Mouse (Mus musculus): ENCODE measurements around the gene Fyb. TPM values are rescaled to one million over a fixed set of nuclear protein-coding genes. Genes with fewer than 3 reads are reported as not detected.

Fyb gene
- polyA plus RNA-seq, 1 experiment from 2014 or later, result 10.3 TPM

GRCm38 (mm10) chr15:6587526-6587925 is 64.9 kb downstream of the Fyb start:
- 87% methylated on average over 3 of the region's 3 CpGs for WGBS
- H3K9me3 ChIP-seq (ENCODE audit: control insufficient read depth, low read length), result no peaks in the 10 kb centered on the region
- H3K27ac ChIP-seq (ENCODE audit: low read length), result no peak overlapping the region
- no peak overlapping the region for H3K4me2 ChIP-seq (ENCODE audit: low read depth, low read length)
- no peaks in the 10 kb centered on the region for H3K4me1 ChIP-seq (ENCODE audit: control insufficient read depth, insufficient read depth, low read length)
- no peak overlapping the region for H3K9ac ChIP-seq (ENCODE audit: low read depth, low read length)
- H3K4me3 ChIP-seq (ENCODE audit: low read length), result no peak overlapping the region
- H3K27me3 ChIP-seq (replicated peaks; ENCODE audit: control insufficient read depth, insufficient read depth, low read length), result no peaks in the 10 kb centered on the region
- no peaks in the 10 kb centered on the region for H3K36me3 ChIP-seq (ENCODE audit: control insufficient read depth, insufficient read depth, low read length)
- ATAC-seq, result no peak

- Histone ChIP-seq H3K4me2 (ENCODE audit: low read depth, low read length) (no peak overlapping the region), H3K36me3 (ENCODE audit: control insufficient read depth, insufficient read depth, low read length) (no peaks in the 10 kb centered on the region), H3K27ac (ENCODE audit: low read length) (no peak overlapping the region), H3K9ac (ENCODE audit: low read depth, low read length) (no peak overlapping the region), H3K9me3 (ENCODE audit: control insufficient read depth, low read length) (no peaks in the 10 kb centered on the region), H3K4me1 (ENCODE audit: control insufficient read depth, insufficient read depth, low read length) (no peaks in the 10 kb centered on the region), H3K27me3 (replicated peaks; ENCODE audit: control insufficient read depth, insufficient read depth, low read length) (no peaks in the 10 kb centered on the region), H3K4me3 (ENCODE audit: low read length) (no peak overlapping the region)
- no peak for ATAC-seq
- WGBS, result 80% methylated on average over 7 of the region's 7 CpGs
Observed at GRCm38 (mm10) chr15:6588192-6588591, 65.5 kb downstream of the Fyb start.

- H3K27me3 ChIP-seq (replicated peaks; ENCODE audit: control insufficient read depth, insufficient read depth, low read length), result no peaks in the 10 kb centered on the region
- H3K27ac ChIP-seq (ENCODE audit: low read length), result no peak overlapping the region
- H3K4me1 ChIP-seq (ENCODE audit: control insufficient read depth, insufficient read depth, low read length), result no peaks in the 10 kb centered on the region
- H3K9ac ChIP-seq (ENCODE audit: low read depth, low read length), result no peak overlapping the region
- no peaks in the 10 kb centered on the region for H3K36me3 ChIP-seq (ENCODE audit: control insufficient read depth, insufficient read depth, low read length)
- H3K4me3 ChIP-seq (ENCODE audit: low read length), result no peak overlapping the region
- H3K9me3 ChIP-seq (ENCODE audit: control insufficient read depth, low read length), result no peaks in the 10 kb centered on the region
- ATAC-seq, result no peak
- no peak overlapping the region for H3K4me2 ChIP-seq (ENCODE audit: low read depth, low read length)
- WGBS, result 80% methylated on average over 4 of the region's 4 CpGs
Observed at GRCm38 (mm10) chr15:6590846-6591451, 68.3 kb downstream of the Fyb start.

GRCm38 (mm10) chr15:6591527-6591926 is 68.9 kb downstream of the Fyb start:
- H3K4me1 ChIP-seq (ENCODE audit: control insufficient read depth, insufficient read depth, low read length), result no peaks in the 10 kb centered on the region
- no peaks in the 10 kb centered on the region for H3K27me3 ChIP-seq (replicated peaks; ENCODE audit: control insufficient read depth, insufficient read depth, low read length)
- no peaks in the 10 kb centered on the region for H3K36me3 ChIP-seq (ENCODE audit: control insufficient read depth, insufficient read depth, low read length)
- no peak overlapping the region for H3K27ac ChIP-seq (ENCODE audit: low read length)
- H3K4me3 ChIP-seq (ENCODE audit: low read length), result no peak overlapping the region
- H3K4me2 ChIP-seq (ENCODE audit: low read depth, low read length), result no peak overlapping the region
- ATAC-seq, result no peak
- H3K9ac ChIP-seq (ENCODE audit: low read depth, low read length), result no peak overlapping the region
- H3K9me3 ChIP-seq (ENCODE audit: control insufficient read depth, low read length), result no peaks in the 10 kb centered on the region
- WGBS, result 50% methylated on average over 1 of the region's 1 CpGs

GRCm38 (mm10) chr15:6592561-6593253 is 70.1 kb downstream of the Fyb start:
- Histone ChIP-seq H3K27ac (ENCODE audit: low read length) (no peak overlapping the region), H3K4me2 (ENCODE audit: low read depth, low read length) (no peak overlapping the region), H3K27me3 (replicated peaks; ENCODE audit: control insufficient read depth, insufficient read depth, low read length) (no peaks in the 10 kb centered on the region), H3K9me3 (ENCODE audit: control insufficient read depth, low read length) (no peaks in the 10 kb centered on the region), H3K9ac (ENCODE audit: low read depth, low read length) (no peak overlapping the region), H3K36me3 (ENCODE audit: control insufficient read depth, insufficient read depth, low read length) (no peaks in the 10 kb centered on the region), H3K4me3 (ENCODE audit: low read length) (no peak overlapping the region), H3K4me1 (ENCODE audit: control insufficient read depth, insufficient read depth, low read length) (no peaks in the 10 kb centered on the region)
- ATAC-seq, result no peak
- WGBS, result 77% methylated on average over 5 of the region's 5 CpGs

GRCm38 (mm10) chr15:6593254-6593623 is 70.6 kb downstream of the Fyb start:
- Histone ChIP-seq H3K4me1 (ENCODE audit: control insufficient read depth, insufficient read depth, low read length) (no peaks in the 10 kb centered on the region), H3K27me3 (replicated peaks; ENCODE audit: control insufficient read depth, insufficient read depth, low read length) (no peaks in the 10 kb centered on the region), H3K9ac (ENCODE audit: low read depth, low read length) (no peak overlapping the region), H3K4me2 (ENCODE audit: low read depth, low read length) (no peak overlapping the region), H3K9me3 (ENCODE audit: control insufficient read depth, low read length) (no peaks in the 10 kb centered on the region), H3K36me3 (ENCODE audit: control insufficient read depth, insufficient read depth, low read length) (no peaks in the 10 kb centered on the region), H3K4me3 (ENCODE audit: low read length) (no peak overlapping the region), H3K27ac (ENCODE audit: low read length) (no peak overlapping the region)
- 55% methylated on average over 1 of the region's 1 CpGs for WGBS
- ATAC-seq, result no peak

GRCm38 (mm10) chr15:6598626-6599025 is 76.0 kb downstream of the Fyb start:
- H3K4me2 ChIP-seq (ENCODE audit: low read depth, low read length), result no peak overlapping the region
- no peaks in the 10 kb centered on the region for H3K36me3 ChIP-seq (ENCODE audit: control insufficient read depth, insufficient read depth, low read length)
- no peak overlapping the region for H3K9ac ChIP-seq (ENCODE audit: low read depth, low read length)
- WGBS, result 73% methylated on average over 3 of the region's 3 CpGs
- H3K27me3 ChIP-seq (replicated peaks; ENCODE audit: control insufficient read depth, insufficient read depth, low read length), result no peaks in the 10 kb centered on the region
- no peaks in the 10 kb centered on the region for H3K4me1 ChIP-seq (ENCODE audit: control insufficient read depth, insufficient read depth, low read length)
- no peak overlapping the region for H3K27ac ChIP-seq (ENCODE audit: low read length)
- H3K9me3 ChIP-seq (ENCODE audit: control insufficient read depth, low read length), result no peaks in the 10 kb centered on the region
- H3K4me3 ChIP-seq (ENCODE audit: low read length), result no peak overlapping the region
- ATAC-seq, result no peak

- Histone ChIP-seq H3K36me3 (ENCODE audit: control insufficient read depth, insufficient read depth, low read length) (no peaks in the 10 kb centered on the region), H3K4me3 (ENCODE audit: low read length) (no peak overlapping the region), H3K9ac (ENCODE audit: low read depth, low read length) (no peak overlapping the region), H3K4me2 (ENCODE audit: low read depth, low read length) (no peak overlapping the region), H3K27me3 (replicated peaks; ENCODE audit: control insufficient read depth, insufficient read depth, low read length) (no peaks in the 10 kb centered on the region), H3K9me3 (ENCODE audit: control insufficient read depth, low read length) (no peaks in the 10 kb centered on the region), H3K27ac (ENCODE audit: low read length) (no peak overlapping the region), H3K4me1 (ENCODE audit: control insufficient read depth, insufficient read depth, low read length) (no peaks in the 10 kb centered on the region)
- 60% methylated on average over 1 of the region's 1 CpGs for WGBS
- no peak for ATAC-seq
Observed at GRCm38 (mm10) chr15:6600314-6600713, 77.7 kb downstream of the Fyb start.

- ATAC-seq, result no peak
- WGBS, result 66% methylated on average over 6 of the region's 6 CpGs
Observed at GRCm38 (mm10) chr15:6601330-6601729, 78.7 kb downstream of the Fyb start.

GRCm38 (mm10) chr15:6602003-6602402 is 79.3 kb downstream of the Fyb start:
- Histone ChIP-seq H3K36me3 (ENCODE audit: control insufficient read depth, insufficient read depth, low read length) (no peaks in the 10 kb centered on the region), H3K4me2 (ENCODE audit: low read depth, low read length) (no peak overlapping the region), H3K9ac (ENCODE audit: low read depth, low read length) (no peak overlapping the region), H3K9me3 (ENCODE audit: control insufficient read depth, low read length) (no peaks in the 10 kb centered on the region), H3K27ac (ENCODE audit: low read length) (no peak overlapping the region), H3K27me3 (replicated peaks; ENCODE audit: control insufficient read depth, insufficient read depth, low read length) (no peaks in the 10 kb centered on the region), H3K4me3 (ENCODE audit: low read length) (no peak overlapping the region), H3K4me1 (ENCODE audit: control insufficient read depth, insufficient read depth, low read length) (no peaks in the 10 kb centered on the region)
- ATAC-seq, result no peak
- 81% methylated on average over 4 of the region's 4 CpGs for WGBS

More at GRCm38 (mm10) chr15:6601330-6601729, 78.7 kb downstream of the Fyb start:
- Histone ChIP-seq H3K9me3 (ENCODE audit: control insufficient read depth, low read length) (no peaks in the 10 kb centered on the region), H3K9ac (ENCODE audit: low read depth, low read length) (no peak overlapping the region), H3K4me1 (ENCODE audit: control insufficient read depth, insufficient read depth, low read length) (no peaks in the 10 kb centered on the region), H3K4me3 (ENCODE audit: low read length) (no peak overlapping the region), H3K4me2 (ENCODE audit: low read depth, low read length) (no peak overlapping the region), H3K27ac (ENCODE audit: low read length) (no peak overlapping the region), H3K36me3 (ENCODE audit: control insufficient read depth, insufficient read depth, low read length) (no peaks in the 10 kb centered on the region), H3K27me3 (replicated peaks; ENCODE audit: control insufficient read depth, insufficient read depth, low read length) (no peaks in the 10 kb centered on the region)
